In genomic region chr10:5275769-5276168, GRCm38 (mm10) we compare ENCODE assay signal across 19 mouse cellular contexts.
DNase-seq lines count a peak whose midpoint lies in the region; ATAC-seq lines count a peak whose summit lies in the region.
"Had no signal": no experiment of that assay in that cellular context is flagged by ENCODE, and none has a peak within 500 bp of the region (broad histone marks: within the 10 kb centered on the region; RNA-seq: fewer than 3 reads in every experiment).

No protein-coding gene starts in this region.

- no peak overlapping the region for H3K9ac ChIP-seq in lung, embryonic 16.5 days (ENCODE audit: low read length)
- H3K9ac ChIP-seq: embryonic facial prominence, embryonic 12.5 days; forebrain, embryonic 13.5 days; forebrain, embryonic 15.5 days had no signal

- no peak for DNase-seq in lung, postnatal 25 days (ENCODE audit: low spot score)
- DNase-seq in right cerebral cortex, adult 18-20 months, result peak; percentile 27
- DNase-seq in right cerebral cortex, postnatal 25 days, result no peak
- DNase-seq in lung, postnatal 14 days, result peak; percentile 15
- DNase-seq in cerebellum, postnatal 10 days, result no peak
- DNase-seq in layer of hippocampus, postnatal 25 days (ENCODE audit: extremely low spot score in 1 of 2, low spot score in 1 of 2), result no peak
- DNase-seq: adrenal gland, adult 2 months; adrenal gland, postnatal 10 days; adrenal gland, postnatal 25 days; cerebellum, adult 11 months; cerebellum, adult 18-20 months; cerebellum, adult 8-10 months; cerebellum, adult 9-11 months; cerebellum, postnatal 25 days had no signal

- no peaks in the 10 kb centered on the region for H3K36me3 ChIP-seq in lung, embryonic 16.5 days (ENCODE audit: control insufficient read depth, insufficient read depth, low read length)
- H3K36me3 ChIP-seq: embryonic facial prominence, embryonic 10.5 days; embryonic facial prominence, embryonic 12.5 days; forebrain, embryonic 15.5 days had no signal

- no peaks in the 10 kb centered on the region for H3K9me3 ChIP-seq in lung, embryonic 16.5 days (ENCODE audit: control insufficient read depth, low read length)
- H3K9me3 ChIP-seq: embryonic facial prominence, embryonic 10.5 days; embryonic facial prominence, embryonic 12.5 days; forebrain, embryonic 13.5 days; forebrain, embryonic 15.5 days had no signal

- peak; percentile 57 for ATAC-seq in lung, embryonic 16.5 days (ENCODE audit: low read depth)
- ATAC-seq: forebrain, embryonic 13.5 days; forebrain, embryonic 15.5 days had no signal

- no peaks in the 10 kb centered on the region for H3K4me1 ChIP-seq in lung, embryonic 16.5 days (replicated peaks; ENCODE audit: control insufficient read depth, insufficient read depth, low read length)
- H3K4me1 ChIP-seq: embryonic facial prominence, embryonic 10.5 days; embryonic facial prominence, embryonic 12.5 days; forebrain, embryonic 13.5 days; forebrain, embryonic 15.5 days had no signal

- WGBS in lung, embryonic 16.5 days, result 55% methylated on average over 5 of the region's 5 CpGs

- H3K27me3 ChIP-seq in lung, embryonic 16.5 days (ENCODE audit: control insufficient read depth, insufficient read depth, low read depth, low read length), result no peaks in the 10 kb centered on the region
- H3K27me3 ChIP-seq: embryonic facial prominence, embryonic 12.5 days; forebrain, embryonic 13.5 days; forebrain, embryonic 15.5 days had no signal

- H3K27ac ChIP-seq in lung, embryonic 16.5 days (ENCODE audit: low read length), result no peak overlapping the region
- H3K27ac ChIP-seq: embryonic facial prominence, embryonic 10.5 days; embryonic facial prominence, embryonic 12.5 days; forebrain, embryonic 13.5 days; forebrain, embryonic 15.5 days had no signal

- no peak overlapping the region for H3K4me3 ChIP-seq in lung, embryonic 16.5 days (ENCODE audit: low read length)
- H3K4me3 ChIP-seq: embryonic facial prominence, embryonic 10.5 days; embryonic facial prominence, embryonic 12.5 days; forebrain, embryonic 13.5 days; forebrain, embryonic 15.5 days had no signal

- no peak overlapping the region for H3K4me2 ChIP-seq in lung, embryonic 16.5 days (ENCODE audit: low read depth, low read length)
- H3K4me2 ChIP-seq: embryonic facial prominence, embryonic 12.5 days; forebrain, embryonic 13.5 days; forebrain, embryonic 15.5 days had no signal

Comparison
In these comparisons a context has a peak if more than half of its experiments do, and no peak if none do; other contexts are left out.
1. DNase-seq: peak in right cerebral cortex, adult 18-20 months (single experiment) and lung, postnatal 14 days (single experiment); none in lung, postnatal 25 days (single experiment), right cerebral cortex, postnatal 25 days (single experiment), cerebellum, postnatal 10 days (0 of 2) and layer of hippocampus, postnatal 25 days (0 of 2).